Mouse (Mus musculus) spleen, adult 2 months (tissue): ENCODE measurements around the gene Aldh1a7.

Experiments used
- CTCF ChIP-seq: fragments of 200-500 bp; IDR thresholded peaks from 2 replicates; pipeline ENCODE4 v1.5.1; 2011; ENCODE audit warnings: mild to moderate bottlenecking, inconsistent platforms; ENCODE audit not compliant: insufficient read depth, insufficient read length, insufficient replicate concordance; ENCODE audit errors: extremely low read depth
- POLR2A ChIP-seq: fragments of 200-500 bp; IDR thresholded peaks from 2 replicates; pipeline ENCODE4 v1.6.1; 2011; ENCODE audit warnings: low read depth, low read length, inconsistent platforms

DNA sequence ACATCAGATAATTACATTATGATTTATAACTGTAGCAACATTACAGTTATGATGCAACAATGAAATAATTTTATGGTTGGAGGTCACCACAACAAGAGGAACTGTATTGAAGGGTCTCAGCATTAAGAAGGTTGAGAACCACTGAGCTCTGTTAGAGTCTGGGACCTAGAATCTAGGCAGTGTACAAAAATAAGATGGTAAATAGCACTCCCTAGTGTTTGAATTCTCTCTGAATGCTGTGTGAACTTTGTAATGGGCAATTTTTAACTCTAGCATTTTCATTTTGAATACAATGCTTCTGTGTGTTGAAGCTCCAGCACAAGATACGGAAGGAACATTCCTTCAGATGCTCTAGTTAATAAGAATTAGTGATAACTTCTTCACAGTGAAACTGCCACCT is 916 bp upstream of the Aldh1a7 start:
- TF ChIP-seq CTCF = no peak
- no peak for TF ChIP-seq POLR2A
